Comparison of ENCODE assay signal across 8 mouse cellular contexts in genomic region chr6:34948461-34948860, GRCm38 (mm10). TPM values are rescaled to one million over a fixed set of nuclear protein-coding genes. Genes with fewer than 3 reads are reported as not detected.
A peak's percentile ranks its signal among the peaks of the same experiment; 100 is the strongest.
DNase-seq lines count a peak whose midpoint lies in the region; ATAC-seq and TF ChIP-seq lines count a peak whose summit lies in the region.

No protein-coding gene starts in this region.

- H3K4me3 ChIP-seq in heart, embryonic 10.5 days = peak overlapping the region; percentile 34; the same call in 1 of the 2 replicates
- no peak overlapping the region for H3K4me3 ChIP-seq in lung, embryonic 16.5 days (ENCODE audit: low read length)
- peak overlapping the region; percentile 20 for H3K4me3 ChIP-seq in forebrain, postnatal 0 days (ENCODE audit: low read depth, low read length)
- no peak overlapping the region; the same call in 1 of the 2 replicates for H3K4me3 ChIP-seq in midbrain, postnatal 0 days (ENCODE audit: low read depth, low read length)

- no peaks in the 10 kb centered on the region for H3K9me3 ChIP-seq in heart, embryonic 10.5 days
- no peaks in the 10 kb centered on the region for H3K9me3 ChIP-seq in lung, embryonic 16.5 days (ENCODE audit: control insufficient read depth, low read length)
- no peaks in the 10 kb centered on the region for H3K9me3 ChIP-seq in forebrain, postnatal 0 days (ENCODE audit: low read length)
- no peaks in the 10 kb centered on the region for H3K9me3 ChIP-seq in midbrain, postnatal 0 days (ENCODE audit: low read length)

- no peak for DNase-seq in heart, embryonic 10.5 days (ENCODE audit: low spot score)
- DNase-seq in heart, adult 8-10 months (ENCODE audit: low spot score) = no peak
- DNase-seq in lung, postnatal 10 days = no peak
- DNase-seq in forebrain, postnatal 0 days = peak; percentile 29
- no peak for DNase-seq in midbrain, postnatal 0 days (ENCODE audit: low spot score)
- DNase-seq in cerebellum, adult 9-11 months = no peak
- no peak for DNase-seq in embryo, embryonic 11 days

- H3K4me1 ChIP-seq in heart, embryonic 10.5 days = peaks cover 15% of the 10 kb centered on the region
- H3K4me1 ChIP-seq in lung, embryonic 16.5 days (replicated peaks; ENCODE audit: control insufficient read depth, insufficient read depth, low read length) = no peaks in the 10 kb centered on the region
- H3K4me1 ChIP-seq in forebrain, postnatal 0 days (ENCODE audit: insufficient read depth) = no peaks in the 10 kb centered on the region
- H3K4me1 ChIP-seq in midbrain, postnatal 0 days (ENCODE audit: insufficient read depth, low read length) = no peaks in the 10 kb centered on the region; the same call in 1 of the 2 replicates

- no peak for ATAC-seq in lung, embryonic 16.5 days (ENCODE audit: low read depth)
- peak; percentile 74 for ATAC-seq in forebrain, postnatal 0 days
- ATAC-seq in midbrain, postnatal 0 days (ENCODE audit: low FRiP score) = no peak

- no peaks in the 10 kb centered on the region for H3K36me3 ChIP-seq in heart, embryonic 10.5 days
- no peaks in the 10 kb centered on the region for H3K36me3 ChIP-seq in lung, embryonic 16.5 days (ENCODE audit: control insufficient read depth, insufficient read depth, low read length)
- no peaks in the 10 kb centered on the region for H3K36me3 ChIP-seq in forebrain, postnatal 0 days (ENCODE audit: insufficient read depth)
- H3K36me3 ChIP-seq in midbrain, postnatal 0 days (ENCODE audit: insufficient read depth, low read length) = no peaks in the 10 kb centered on the region

- H3K9ac ChIP-seq in lung, embryonic 16.5 days (ENCODE audit: low read length) = no peak overlapping the region
- peak overlapping the region; percentile 35 for H3K9ac ChIP-seq in forebrain, postnatal 0 days
- no peak overlapping the region for H3K9ac ChIP-seq in midbrain, postnatal 0 days (replicated peaks; ENCODE audit: low read length, poor library complexity, severe bottlenecking)

- peak overlapping the region; percentile 36 for H3K4me2 ChIP-seq in lung, embryonic 16.5 days (ENCODE audit: low read depth, low read length)
- H3K4me2 ChIP-seq in forebrain, postnatal 0 days (ENCODE audit: low read depth) = peak overlapping the region; percentile 37
- peak overlapping the region; percentile 36 for H3K4me2 ChIP-seq in midbrain, postnatal 0 days (ENCODE audit: low read depth, low read length, poor library complexity, severe bottlenecking)

- no peak for TF ChIP-seq CTCF in forebrain, postnatal 0 days (IDR thresholded peaks at IDR 0.05; ENCODE audit: low read depth)
- TF ChIP-seq CTCF in midbrain, postnatal 0 days (IDR thresholded peaks at IDR 0.05) = no peak

- peaks cover 17% of the 10 kb centered on the region; the same call in 1 of the 2 replicates for H3K27me3 ChIP-seq in heart, embryonic 10.5 days (ENCODE audit: insufficient read depth, poor library complexity, severe bottlenecking)
- H3K27me3 ChIP-seq in lung, embryonic 16.5 days (ENCODE audit: control insufficient read depth, insufficient read depth, low read depth, low read length) = no peaks in the 10 kb centered on the region; the same call in 1 of the 2 replicates
- no peaks in the 10 kb centered on the region for H3K27me3 ChIP-seq in forebrain, postnatal 0 days (ENCODE audit: insufficient read depth, low read length)
- no peaks in the 10 kb centered on the region for H3K27me3 ChIP-seq in midbrain, postnatal 0 days (ENCODE audit: insufficient read depth, low read length)

- no peak overlapping the region for H3K27ac ChIP-seq in heart, embryonic 10.5 days
- no peak overlapping the region for H3K27ac ChIP-seq in lung, embryonic 16.5 days (ENCODE audit: low read length)
- no peak overlapping the region for H3K27ac ChIP-seq in forebrain, postnatal 0 days (ENCODE audit: low read depth, low read length)
- no peak overlapping the region for H3K27ac ChIP-seq in midbrain, postnatal 0 days (ENCODE audit: low read depth, low read length)

- 19% methylated on average over 11 of the region's 11 CpGs for WGBS in heart, embryonic 10.5 days
- WGBS in lung, embryonic 16.5 days = 21% methylated on average over 11 of the region's 11 CpGs
- 20% methylated on average over 11 of the region's 11 CpGs for WGBS in forebrain, postnatal 0 days
- WGBS in midbrain, postnatal 0 days = 15% methylated on average over 11 of the region's 11 CpGs

RNA-seq across cellular contexts. Expression of gene Stra8, which starts 28.5 kb away (rescaled TPM):
- polyA plus RNA-seq in heart, embryonic 10.5 days (2016; fragmentation: Nextera tagmentation; extraction: Ambion mirVana) = not detected in 2 replicates
- total RNA-seq in heart, adult 8-10 months (2022) = not detected
- 0.24 TPM in 1 of 2 replicates, not detected in the other for polyA plus RNA-seq in lung, embryonic 16.5 days (2015; fragmentation: Nextera tagmentation; extraction: Ambion mirVana)
- total RNA-seq in forebrain, postnatal 0 days (2014; rRNA removed) = not detected in 2 replicates
- not detected in 2 replicates for polyA plus RNA-seq in forebrain, postnatal 0 days (2015; fragmentation: Nextera tagmentation; extraction: Ambion mirVana)
- total RNA-seq in midbrain, postnatal 0 days (2014; rRNA removed) = not detected in 2 replicates
- polyA plus RNA-seq in midbrain, postnatal 0 days (2015; fragmentation: Nextera tagmentation; extraction: Ambion mirVana) = not detected in 2 replicates

RNA-seq across cellular contexts. Expression of gene Wdr91, which starts 37.8 kb away (rescaled TPM):
- 12.6 and 13.0 TPM in 2 replicates for polyA plus RNA-seq in heart, embryonic 10.5 days (2016; fragmentation: Nextera tagmentation; extraction: Ambion mirVana)
- total RNA-seq in heart, adult 8-10 months (2022) = 10 to 100 TPM; 11.6 to 15.9 (median 13.3) TPM
- 19.0 and 22.5 TPM in 2 replicates for polyA plus RNA-seq in lung, embryonic 16.5 days (2015; fragmentation: Nextera tagmentation; extraction: Ambion mirVana)
- total RNA-seq in forebrain, postnatal 0 days (2014; rRNA removed) = 28.4 and 37.3 TPM in 2 replicates
- polyA plus RNA-seq in forebrain, postnatal 0 days (2015; fragmentation: Nextera tagmentation; extraction: Ambion mirVana) = 11.8 and 14.6 TPM in 2 replicates
- total RNA-seq in midbrain, postnatal 0 days (2014; rRNA removed) = 46.2 and 52.6 TPM in 2 replicates
- 17.7 and 19.1 TPM in 2 replicates for polyA plus RNA-seq in midbrain, postnatal 0 days (2015; fragmentation: Nextera tagmentation; extraction: Ambion mirVana)

RNA-seq across cellular contexts. Expression of gene Slc23a4, which starts 39.7 kb away (rescaled TPM):
- 0.12 and 0.41 TPM in 2 replicates for polyA plus RNA-seq in heart, embryonic 10.5 days (2016; fragmentation: Nextera tagmentation; extraction: Ambion mirVana)
- total RNA-seq in heart, adult 8-10 months (2022) = under 1 TPM in 2 of 4 experiments, not detected in 2; 0.31 to 0.32 TPM
- polyA plus RNA-seq in lung, embryonic 16.5 days (2015; fragmentation: Nextera tagmentation; extraction: Ambion mirVana) = 0.70 and 0.80 TPM in 2 replicates
- 1.1 and 1.9 TPM in 2 replicates for total RNA-seq in forebrain, postnatal 0 days (2014; rRNA removed)
- polyA plus RNA-seq in forebrain, postnatal 0 days (2015; fragmentation: Nextera tagmentation; extraction: Ambion mirVana) = 0.48 and 0.52 TPM in 2 replicates
- total RNA-seq in midbrain, postnatal 0 days (2014; rRNA removed) = 1.1 and 1.2 TPM in 2 replicates
- 0.43 and 0.87 TPM in 2 replicates for polyA plus RNA-seq in midbrain, postnatal 0 days (2015; fragmentation: Nextera tagmentation; extraction: Ambion mirVana)

Comparison
In these comparisons a context has a peak if more than half of its experiments do, and no peak if none do; other contexts are left out.
1. H3K4me3 ChIP-seq: peak in heart, embryonic 10.5 days (single experiment) and forebrain, postnatal 0 days (single experiment); none in lung, embryonic 16.5 days (single experiment) and midbrain, postnatal 0 days (single experiment).
2. Peak in every context shown above with its lines, with median percentiles within 50 percentile points of each other: H3K4me2 ChIP-seq.